Mouse (Mus musculus): ENCODE measurements around the gene Fopnl. TPM values are rescaled to one million over a fixed set of nuclear protein-coding genes. Genes with fewer than 3 reads are reported as not detected.
A peak's percentile ranks its signal among the peaks of the same experiment; 100 is the strongest.

The Fopnl gene
- total RNA-seq, 2 experiments from 2014 or later: 60.0 to 63.6 TPM

DNA sequence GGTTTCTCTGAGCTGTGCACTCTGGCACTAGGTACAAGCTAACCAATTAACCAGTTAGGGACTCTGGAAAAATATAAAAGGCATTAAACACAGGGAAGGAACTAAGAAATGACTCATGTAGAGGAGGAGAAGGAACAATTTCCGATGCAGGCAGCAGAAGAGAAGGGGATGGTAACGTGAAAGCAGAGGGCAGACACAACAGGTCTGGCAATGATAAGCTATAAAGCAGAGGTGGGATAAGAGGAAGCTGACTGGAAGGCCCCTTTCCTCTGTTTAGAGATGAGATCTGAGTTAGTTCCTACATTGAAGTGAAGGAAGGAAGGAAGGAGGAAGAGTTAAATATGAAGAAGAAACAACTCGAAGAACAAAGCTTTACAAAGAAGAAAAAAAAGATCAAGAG lies 7.4 kb downstream of the Fopnl start:
- DNase-seq (ENCODE audit: low spot score): no peak
- intact Hi-C loops (cut with DNase I): loop anchor here (5.0 to 10.0 kb wide), 2 partner anchors 73 to 405 kb away; partner anchors contain the start of genes Mpv17l and Pdxdc1

DNA sequence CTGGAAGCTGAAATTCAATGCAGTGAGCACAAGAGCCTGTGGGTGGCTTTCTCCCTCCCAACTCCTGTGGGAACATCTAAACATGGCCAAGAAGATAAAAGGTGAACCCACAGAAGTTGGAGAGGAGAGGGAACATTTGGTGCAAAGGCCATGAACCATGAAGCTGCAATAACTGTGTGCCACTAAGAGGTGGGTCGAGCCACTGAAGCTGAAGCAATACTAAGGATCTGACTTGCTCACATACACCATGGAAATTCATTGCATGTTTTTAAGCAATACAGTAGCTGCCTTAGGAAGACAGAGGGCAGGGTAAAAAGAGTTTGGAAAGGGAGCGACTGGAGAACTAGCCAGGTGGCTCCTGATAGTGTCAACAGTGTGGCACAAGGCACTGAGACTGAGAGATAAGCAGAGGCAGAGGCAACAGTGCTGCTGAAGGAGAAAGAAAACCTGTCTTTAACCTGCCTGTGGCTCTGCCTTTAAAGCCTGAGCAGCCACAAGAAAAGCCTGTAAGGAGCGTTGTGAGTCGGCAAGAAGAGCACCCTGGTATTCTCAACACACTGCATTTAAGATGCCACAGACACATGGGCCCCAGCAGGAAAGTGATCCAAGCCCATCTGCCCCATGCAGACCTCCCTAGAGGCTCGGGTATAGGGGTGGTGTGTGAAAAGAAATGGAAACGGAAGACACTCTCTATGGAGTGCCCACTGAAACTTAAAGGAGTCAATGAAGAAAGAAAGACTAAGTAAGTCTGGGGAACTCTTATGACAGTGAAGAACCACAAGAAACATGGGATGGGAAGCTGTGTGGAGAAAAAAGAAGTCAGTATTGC lies 8.7 kb downstream of the Fopnl start:
- DNase-seq (ENCODE audit: low spot score): no peak

DNA sequence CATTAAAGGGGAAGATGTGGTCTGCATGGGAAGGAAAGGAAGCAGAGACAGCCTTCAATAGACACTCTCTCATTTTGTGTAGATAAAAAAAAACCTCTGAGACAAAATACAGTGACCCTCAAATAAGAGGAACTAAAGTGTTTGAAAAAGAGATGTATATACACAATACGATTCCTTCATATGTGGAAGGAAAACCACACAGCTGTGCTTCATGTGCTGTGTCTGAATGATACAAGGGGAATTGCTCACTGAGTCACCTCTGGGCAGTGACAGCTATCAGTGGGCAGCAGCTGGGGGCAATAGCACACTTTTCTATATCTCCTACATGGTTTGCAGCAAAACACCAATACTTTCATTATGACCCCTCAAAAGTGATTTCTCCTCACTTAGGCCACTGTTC lies 9.8 kb downstream of the Fopnl start:
- intact Hi-C loops (cut with DNase I): no loop called here
- no peak for DNase-seq (ENCODE audit: low spot score)

More for the DNA sequence above, 8.7 kb downstream of the Fopnl start:
- intact Hi-C loops (cut with DNase I): no loop called here

DNA sequence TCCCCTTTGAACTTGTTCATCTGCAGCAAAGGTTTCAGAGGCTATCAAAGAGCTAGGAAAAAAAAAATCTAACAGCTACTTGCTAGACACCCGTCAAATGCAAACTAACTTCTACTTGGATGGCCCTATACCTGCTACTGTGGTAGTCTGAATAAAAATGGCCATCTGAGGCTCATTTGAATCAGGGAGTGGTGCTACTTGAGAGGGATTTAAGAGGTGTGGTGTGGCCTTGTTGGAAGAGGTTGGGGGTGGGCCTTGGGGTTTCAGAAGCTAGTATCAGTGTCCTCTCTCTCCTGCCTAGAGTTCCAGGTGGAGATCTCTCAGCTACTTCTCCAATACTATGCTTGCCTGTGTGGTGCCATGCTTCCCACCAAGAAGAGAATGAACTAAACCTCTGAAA lies 10.8 kb downstream of the Fopnl start:
- intact Hi-C loops (cut with DNase I): no loop called here
- DNase-seq (ENCODE audit: low spot score): no peak

DNA sequence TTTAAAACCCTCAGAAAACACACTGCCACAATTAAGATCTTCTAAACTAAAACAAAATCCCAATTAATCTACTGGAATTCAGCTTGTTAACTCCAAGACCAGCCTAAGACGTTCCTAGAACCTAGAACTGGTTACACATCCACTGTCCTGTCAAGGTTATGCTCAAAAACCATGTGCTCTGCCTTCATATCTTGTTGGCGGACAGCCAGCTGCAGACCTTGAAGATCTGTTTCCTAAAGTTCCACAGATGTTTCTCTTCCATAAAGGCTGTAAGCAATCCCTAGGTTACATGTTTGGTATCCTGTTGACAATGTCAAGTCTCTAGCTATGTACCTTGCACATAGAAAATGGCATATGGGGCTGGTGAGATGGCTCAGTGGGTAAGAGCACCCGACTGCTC lies 12.4 kb downstream of the Fopnl start:
- intact Hi-C loops (cut with DNase I): loop anchor here (5.0 kb wide), 1 partner anchor 143 kb away; no protein-coding TSS in a partner anchor
- DNase-seq (ENCODE audit: low spot score): no peak

DNA sequence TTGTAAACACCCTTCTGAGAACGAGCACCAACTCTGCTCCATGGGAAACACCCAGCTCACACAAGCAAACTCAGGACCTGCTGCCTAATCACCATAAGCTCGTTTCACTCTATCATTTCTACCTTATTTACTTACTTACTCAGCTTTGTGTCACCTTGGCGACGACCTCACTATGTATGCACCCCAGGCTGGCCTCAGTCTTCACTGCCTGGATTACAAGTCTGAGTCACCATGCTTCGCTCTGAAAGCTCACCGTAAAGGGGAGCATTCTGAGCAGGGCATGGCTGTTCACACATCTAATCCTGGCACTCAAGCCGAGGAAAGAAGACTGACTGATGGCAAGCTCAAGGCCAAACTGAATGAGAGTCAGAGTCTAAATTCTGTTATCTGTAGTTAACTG lies 13.5 kb downstream of the Fopnl start:
- intact Hi-C loops (cut with DNase I): loop anchor here (5.0 kb wide), 1 partner anchor 144 kb away; no protein-coding TSS in a partner anchor
- no peak for DNase-seq (ENCODE audit: low spot score)

DNA sequence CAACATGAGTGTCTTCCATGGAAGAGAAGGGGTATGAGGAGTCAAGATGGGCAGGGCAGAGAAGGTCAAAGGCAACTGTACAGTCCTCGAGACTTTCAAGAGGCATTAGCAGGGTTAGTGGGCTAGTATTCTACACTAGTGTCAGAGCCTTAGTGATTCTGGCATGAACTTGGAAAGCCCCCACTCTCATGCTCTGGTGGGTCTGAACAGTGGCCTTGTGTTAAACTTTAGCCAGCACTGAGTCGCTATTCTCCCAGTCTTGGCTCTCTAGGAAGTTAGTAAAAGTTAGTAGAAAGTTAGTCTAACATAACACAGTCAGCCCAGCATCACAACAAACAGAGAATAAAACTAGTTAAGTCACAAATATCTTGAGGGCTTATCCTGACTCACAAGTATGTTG lies 14.1 kb downstream of the Fopnl start:
- intact Hi-C loops (cut with DNase I): loop anchor here (5.0 kb wide), 1 partner anchor 144 kb away; no protein-coding TSS in a partner anchor
- DNase-seq (ENCODE audit: low spot score): no peak

DNA sequence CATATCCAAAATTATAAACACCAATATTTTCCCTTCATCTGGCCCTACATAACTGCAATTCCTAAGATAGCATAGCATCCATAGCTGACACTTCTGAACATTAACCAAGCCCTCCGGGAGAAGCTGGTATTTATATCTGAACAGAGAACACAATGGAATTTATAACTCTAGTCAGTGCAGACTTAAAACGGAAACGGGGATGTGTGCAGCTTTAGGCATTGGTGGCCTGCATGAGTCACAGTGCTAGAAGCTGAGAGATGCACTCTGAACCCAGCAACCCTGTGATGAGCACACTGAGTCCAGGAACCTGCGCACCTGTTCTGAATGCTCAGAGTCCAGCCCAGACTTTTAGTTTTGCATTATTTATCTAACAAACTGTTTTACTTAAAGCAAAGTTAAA lies 18.7 kb downstream of the Fopnl start:
- DNase-seq (ENCODE audit: low spot score): no peak
- intact Hi-C loops (cut with DNase I): no loop called here

DNA sequence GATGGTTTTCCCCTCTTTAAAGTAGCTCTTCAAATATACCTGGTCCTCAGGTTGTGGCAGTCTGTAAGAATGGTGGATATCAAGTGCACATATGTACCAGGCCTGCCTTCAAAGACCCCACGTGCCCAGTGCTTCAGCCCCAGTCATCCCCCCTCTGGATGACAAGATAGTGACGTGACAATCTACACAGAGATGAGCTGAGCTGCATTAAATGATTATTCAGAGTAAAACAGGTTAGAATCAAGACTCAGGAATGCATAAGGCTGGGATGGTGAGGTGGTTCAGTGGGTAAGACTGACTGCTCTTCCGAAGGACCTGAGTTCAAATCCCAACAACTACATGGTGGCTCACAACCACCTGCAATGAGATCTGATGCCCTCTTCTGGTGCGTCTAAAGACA lies 19.5 kb downstream of the Fopnl start:
- intact Hi-C loops (cut with DNase I): no loop called here

DNA sequence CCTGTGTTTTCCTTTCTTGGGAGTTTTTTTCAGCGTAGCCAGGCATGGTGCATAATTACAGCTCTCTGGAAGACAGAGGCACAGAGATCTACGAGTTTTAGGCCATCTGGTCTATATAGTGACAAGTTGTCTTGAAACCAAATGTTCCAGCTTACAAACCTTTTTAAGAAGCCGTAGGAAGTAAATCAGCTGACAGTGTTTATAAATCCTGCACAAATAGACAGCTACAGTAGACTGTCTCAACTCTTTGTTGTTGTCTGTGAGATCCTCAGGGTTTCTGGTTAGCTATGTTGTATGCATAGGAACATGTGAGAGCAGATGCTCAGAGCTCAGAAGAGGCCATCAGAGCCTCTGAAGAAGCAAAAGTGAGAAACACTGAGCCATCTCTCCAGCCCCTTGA lies 20.1 kb downstream of the Fopnl start:
- no peak for DNase-seq (ENCODE audit: low spot score)
- intact Hi-C loops (cut with DNase I): no loop called here

More for the DNA sequence above, 19.5 kb downstream of the Fopnl start:
- DNase-seq (ENCODE audit: low spot score): no peak

DNA sequence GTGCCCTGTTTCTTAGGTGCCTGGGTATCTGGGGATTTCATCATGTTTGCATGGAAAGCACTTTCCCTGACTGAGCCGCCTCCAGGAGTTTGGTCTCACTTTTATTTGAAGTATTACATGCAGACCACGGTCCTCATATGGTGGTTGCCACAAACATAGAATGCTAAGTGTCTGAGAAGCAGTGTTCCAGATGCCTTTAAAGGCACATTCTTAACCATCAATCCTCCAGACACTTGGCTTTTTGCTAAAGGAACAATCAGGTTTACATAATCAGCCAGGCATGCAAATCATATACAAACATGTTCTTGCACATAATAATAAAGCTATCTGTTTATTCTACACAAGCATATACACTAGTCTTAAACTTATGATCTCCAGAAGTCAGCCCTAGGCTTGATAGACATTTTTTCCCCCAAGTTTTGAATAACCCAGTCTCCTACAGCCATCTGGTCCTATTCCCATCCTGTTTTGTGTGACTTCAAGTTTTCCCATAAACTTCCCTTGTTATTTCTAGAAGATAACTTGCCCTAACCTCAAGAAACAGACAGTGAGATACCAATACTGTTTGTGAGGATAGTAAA lies 20.6 kb downstream of the Fopnl start:
- intact Hi-C loops (cut with DNase I): no loop called here

DNA sequence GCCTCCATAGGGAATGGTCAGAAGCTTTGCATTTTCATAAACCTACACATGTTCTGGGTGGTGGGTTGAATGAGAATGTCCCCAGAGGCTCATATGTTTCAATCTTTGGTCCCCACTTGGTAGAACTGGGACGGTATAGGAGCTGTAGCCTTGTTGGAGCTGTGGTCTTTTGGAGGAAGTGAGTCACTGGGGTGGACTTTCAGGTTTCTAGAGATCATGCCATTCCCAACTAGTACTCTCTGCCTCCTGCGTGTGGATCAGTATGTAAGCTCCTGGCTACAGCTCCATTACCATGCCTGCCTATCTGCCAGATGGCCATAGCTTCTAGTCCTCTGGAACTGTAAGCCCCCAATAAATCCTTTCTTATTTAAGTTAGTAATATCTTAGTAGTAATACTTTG lies 21.9 kb downstream of the Fopnl start:
- no peak for DNase-seq (ENCODE audit: low spot score)
- intact Hi-C loops (cut with DNase I): no loop called here

More for the DNA sequence above, 20.6 kb downstream of the Fopnl start:
- no peak for DNase-seq (ENCODE audit: low spot score)

DNA sequence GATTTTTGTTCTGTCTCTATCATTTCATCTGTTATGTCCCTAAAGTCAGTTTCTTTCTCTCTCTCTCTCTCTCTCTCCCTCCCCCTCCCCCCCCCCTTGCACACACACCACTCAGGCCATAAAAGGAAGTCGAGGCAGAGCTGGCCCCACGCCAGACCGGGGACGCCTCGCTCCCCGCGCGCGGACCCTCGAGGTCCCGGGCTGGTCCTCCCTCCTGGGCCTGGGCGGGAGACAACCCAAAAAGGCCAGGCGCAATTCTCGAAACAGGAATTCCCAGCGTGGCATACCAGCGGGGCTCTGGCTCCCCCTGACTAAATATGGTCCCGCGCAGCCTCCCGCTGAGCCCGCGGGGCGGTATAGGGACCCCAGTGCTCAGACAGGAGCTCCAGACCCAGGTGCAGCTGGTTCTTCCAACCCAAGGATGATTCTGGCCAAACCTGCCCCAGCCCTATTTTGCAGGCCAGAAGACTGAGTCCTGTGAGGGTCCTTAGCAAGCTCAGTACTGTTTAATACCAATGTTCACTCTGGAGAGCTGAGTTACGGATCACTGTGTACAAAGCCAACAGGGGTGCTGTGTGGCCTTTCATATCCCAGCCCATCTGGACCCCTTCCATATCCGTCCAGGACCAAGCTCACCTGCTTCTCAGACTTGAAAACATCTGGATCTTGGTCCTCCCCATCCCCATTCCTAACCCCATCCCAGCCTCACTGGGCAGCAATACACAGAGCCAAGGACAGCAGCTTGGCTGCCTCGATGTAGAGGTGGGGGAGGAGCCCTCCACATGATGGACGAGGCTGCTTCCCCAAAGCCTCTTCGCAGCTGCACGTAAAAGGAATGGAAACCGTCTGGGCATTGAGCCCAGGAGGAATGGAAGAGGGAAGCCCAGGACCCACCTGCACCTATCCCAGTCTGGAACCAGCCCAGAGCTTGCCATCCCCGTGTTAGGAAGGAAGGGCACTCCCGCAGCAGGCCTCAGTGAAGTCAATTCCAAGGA lies 24.7 kb downstream of the Fopnl start:
- DNase-seq (ENCODE audit: low spot score): no peak

DNA sequence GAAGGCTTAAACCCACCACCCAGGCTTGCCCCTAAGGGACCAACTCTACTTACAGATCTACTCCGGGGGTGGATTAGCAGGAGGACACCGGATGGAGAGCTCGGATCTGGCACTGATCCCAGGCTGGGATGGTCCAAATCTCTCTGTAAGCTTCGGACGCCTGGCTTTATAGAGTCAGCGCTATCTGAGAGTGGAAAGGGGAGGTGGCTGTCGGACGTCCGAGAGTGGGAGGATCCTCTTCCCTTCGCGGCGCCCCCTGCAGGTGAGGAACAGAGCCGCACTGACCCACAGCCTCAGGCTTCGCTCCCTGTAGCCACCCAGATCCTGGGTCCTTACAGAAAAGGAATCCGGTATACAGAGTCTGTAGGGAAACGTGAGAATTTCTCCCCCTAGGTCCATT lies 26.0 kb downstream of the Fopnl start, which contains the start of gene Myh11:
TSS of gene Myh11 (minus strand) at position 150 of the 400 bp plus-strand sequence.
- intact Hi-C loops (cut with DNase I): loop anchor here (2.0 kb wide), 1 partner anchor 54 kb away; no protein-coding TSS in a partner anchor
- DNase-seq (ENCODE audit: low spot score): peak; percentile 46

More for the DNA sequence above, 24.7 kb downstream of the Fopnl start:
- intact Hi-C loops (cut with DNase I): no loop called here

DNA sequence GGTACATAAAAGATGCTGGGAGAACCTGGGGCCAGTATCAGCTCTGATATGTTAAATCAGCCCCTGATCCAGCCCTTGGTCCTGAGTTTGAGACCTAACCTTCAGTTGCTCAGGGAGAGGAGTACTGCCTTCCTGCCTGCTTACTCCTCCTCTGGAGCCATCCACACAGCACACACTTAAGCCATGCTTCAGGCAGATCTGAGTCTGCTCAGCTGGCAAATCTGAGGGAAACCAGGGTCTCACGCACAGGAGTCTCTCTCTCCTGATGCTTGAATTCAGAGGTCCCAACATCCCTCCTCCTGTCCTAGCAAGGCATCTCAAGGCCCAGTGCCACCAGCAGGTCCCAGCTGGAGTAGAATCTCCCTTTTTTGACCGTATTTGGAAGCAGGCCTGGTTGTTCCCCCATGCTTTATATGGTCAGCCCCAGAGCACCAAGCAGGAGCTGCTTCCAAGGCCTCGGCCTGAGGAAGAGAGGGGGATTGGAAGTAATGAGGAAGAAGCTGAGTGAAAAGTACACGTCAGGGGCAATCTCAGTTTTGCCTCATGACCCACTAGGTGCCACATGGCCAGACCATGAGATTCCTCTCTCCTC lies 44.7 kb downstream of the Fopnl start:
- no peak for DNase-seq (ENCODE audit: low spot score)
- intact Hi-C loops (cut with DNase I): no loop called here

DNA sequence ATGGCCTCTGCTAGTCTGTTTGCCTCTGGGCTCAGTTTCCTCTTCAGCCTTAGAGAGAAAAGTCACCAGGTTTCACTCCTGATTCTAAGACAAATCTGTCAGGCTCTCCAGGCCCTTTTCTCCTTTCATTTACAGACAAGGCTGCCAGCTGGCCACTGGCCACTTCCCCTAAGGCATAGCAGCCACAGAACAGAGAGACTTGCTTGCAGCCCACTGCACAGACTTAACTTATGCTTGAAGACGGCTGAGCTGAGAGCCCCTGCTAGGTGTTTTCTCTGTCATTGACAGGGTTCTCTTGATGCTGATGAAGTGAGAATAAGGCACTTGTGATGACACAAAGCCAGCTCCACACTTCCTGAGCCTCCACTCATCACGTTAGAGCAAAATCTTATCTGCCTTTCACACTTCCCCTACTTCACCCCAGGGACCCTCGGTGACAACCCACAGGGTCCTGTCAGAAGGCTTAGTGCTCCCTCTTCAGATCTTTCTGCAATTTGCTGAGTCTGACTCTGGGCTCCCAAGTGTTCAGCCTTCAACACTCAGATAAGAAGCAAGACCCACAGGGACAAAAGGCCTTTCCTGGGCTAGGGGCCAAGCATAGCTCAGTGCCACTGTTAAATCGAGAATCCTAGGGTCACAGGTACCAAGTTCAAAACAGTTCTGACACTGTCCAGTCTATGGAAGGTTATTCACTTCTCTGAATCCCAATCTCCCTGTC lies 51.8 kb downstream of the Fopnl start:
- no peak for DNase-seq (ENCODE audit: low spot score)
- intact Hi-C loops (cut with DNase I): no loop called here

DNA sequence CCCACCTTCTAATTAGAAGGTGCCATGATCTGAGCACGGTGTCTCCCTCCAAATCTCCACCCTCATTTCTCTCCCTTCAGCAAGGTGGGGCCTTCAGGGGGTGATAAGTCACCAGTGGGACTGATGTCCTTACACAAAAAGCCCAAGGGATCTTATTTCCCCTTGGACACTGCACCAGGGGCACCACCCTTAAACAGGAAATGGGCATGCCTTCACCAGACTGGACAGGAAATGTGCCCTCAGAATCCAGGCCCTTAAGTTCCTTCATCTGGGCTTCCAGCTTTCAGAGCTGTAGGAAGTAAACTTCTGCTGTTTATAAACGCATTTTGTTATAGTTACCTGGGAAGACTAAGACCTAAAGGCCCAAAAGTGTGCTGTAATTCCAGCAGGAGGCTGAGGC lies 52.7 kb downstream of the Fopnl start:
- intact Hi-C loops (cut with DNase I): no loop called here
- DNase-seq (ENCODE audit: low spot score): no peak

DNA sequence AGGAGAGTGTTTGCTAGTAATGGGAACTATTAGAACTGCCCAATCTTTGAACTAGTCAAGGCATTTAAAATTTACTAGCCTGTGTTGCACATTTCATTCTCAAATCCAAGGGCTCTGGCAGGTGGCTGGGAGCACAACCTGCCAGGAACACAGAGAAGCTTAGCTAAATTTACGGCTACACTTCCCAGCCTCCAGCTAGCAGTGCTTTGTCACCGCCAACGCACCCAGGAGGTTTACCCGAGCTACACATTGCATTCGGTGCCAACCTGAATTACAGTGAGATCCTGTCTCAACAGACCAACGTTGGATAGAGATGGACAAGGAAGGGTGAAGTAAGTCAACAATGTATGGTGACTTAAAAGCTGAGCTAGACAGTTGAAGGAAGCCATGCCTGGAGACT lies 54.0 kb downstream of the Fopnl start:
- DNase-seq (ENCODE audit: low spot score): no peak
- intact Hi-C loops (cut with DNase I): no loop called here

DNA sequence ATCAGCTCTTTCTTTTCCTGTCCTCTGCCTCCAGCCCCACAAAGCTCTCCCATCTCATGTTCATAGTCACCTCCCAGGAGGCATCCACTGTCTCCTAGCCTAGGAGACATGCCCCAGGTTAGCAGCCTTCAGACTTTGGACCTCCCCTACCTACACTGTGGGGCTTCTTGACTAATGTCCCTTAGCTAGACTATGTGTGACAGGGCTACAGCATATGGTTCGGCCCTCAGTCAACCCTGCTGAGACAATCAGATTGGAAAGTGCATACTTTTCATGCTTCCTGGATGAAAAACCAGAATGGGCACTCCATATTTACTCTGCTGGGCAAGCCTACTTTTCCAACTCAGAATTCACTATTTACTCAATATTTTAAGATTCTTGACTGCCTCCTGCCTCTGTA lies 54.8 kb downstream of the Fopnl start:
- DNase-seq (ENCODE audit: low spot score): no peak
- intact Hi-C loops (cut with DNase I): no loop called here
